Mouse (Mus musculus) kidney, postnatal 0 days (tissue): ENCODE measurements around the gene Etv6. TPM values are rescaled to one million over a fixed set of nuclear protein-coding genes. Genes with fewer than 3 reads are reported as not detected.
A peak's percentile ranks its signal among the peaks of the same experiment; 100 is the strongest.

Experiments used
- ATAC-seq: fragments of 200-750 bp; cut with Nextera tagmentation; replicated peaks from 2 replicates; pipeline ENCODE4 v1.8.0; 2017; ENCODE audit warnings: low read depth, moderate number of reproducible peaks, moderate TSS enrichment, moderate library complexity; ENCODE audit not compliant: low FRiP score
- DNase-seq: peaks from one replicate; pipeline ENCODE4 v3.0.0-alpha.2; 2016; ENCODE audit warnings: low spot score
- H3K27ac ChIP-seq: fragments of 300-500 bp; sonication (generic); 2 replicates; pipeline ENCODE4 v1.5.1; 2014; ENCODE audit warnings: mild to moderate bottlenecking
- H3K27me3 ChIP-seq: fragments of 300-500 bp; sonication (generic); 2 replicates; pipeline ENCODE4 v1.6.1; 2014; ENCODE audit warnings: low read length, mixed read lengths; ENCODE audit not compliant: insufficient read depth
- H3K36me3 ChIP-seq: fragments of 300-500 bp; sonication (generic); 2 replicates; pipeline ENCODE4 v1.6.1; 2014; ENCODE audit warnings: low read length, mixed read lengths; ENCODE audit not compliant: insufficient read depth
- H3K4me1 ChIP-seq: fragments of 300-500 bp; sonication (generic); replicated peaks from 2 replicates; pipeline ENCODE4 v1.6.1; 2014; ENCODE audit warnings: antibody characterized with exemption, low read length, mixed read lengths; ENCODE audit not compliant: insufficient read depth
- H3K4me2 ChIP-seq: fragments of 300-500 bp; sonication (generic); 2 replicates; pipeline ENCODE4 v1.6.1; 2014; ENCODE audit warnings: mild to moderate bottlenecking, low read length, moderate library complexity, mixed read lengths
- H3K4me3 ChIP-seq: fragments of 300-500 bp; sonication (generic); replicated peaks from 2 replicates; pipeline ENCODE4 v1.5.1; 2014; ENCODE audit warnings: low read depth, low read length
- H3K9ac ChIP-seq: fragments of 300-500 bp; sonication (generic); 2 replicates; pipeline ENCODE4 v1.6.1; 2014; ENCODE audit warnings: low read depth, low read length
- H3K9me3 ChIP-seq: fragments of 300-500 bp; sonication (generic); replicated peaks from 2 replicates; pipeline ENCODE4 v1.6.1; 2016; ENCODE audit warnings: low read length, inconsistent platforms, mixed read lengths
- CTCF ChIP-seq: IDR thresholded peaks from 2 replicates; pipeline ENCODE4 v1.5.1; 2016; ENCODE audit warnings: antibody characterized with exemption, low read depth, mild to moderate bottlenecking, moderate library complexity
- WGBS: fragments of 180-500 bp; shearing (Covaris S2); extraction: QIAGEN DNeasy Blood & Tissue Kit; methylation state at CpG from one replicate; pipeline ENCODE4 v1.1.7; 2014; 5-methylcytosine and 5-hydroxymethylcytosine counted together
- polyA plus RNA-seq: library from polyadenylated mRNA; unstranded; fragments of >200 nt; fragmentation: Nextera tagmentation; extraction: Ambion mirVana; gene quantifications from 2 replicates; pipeline ENCODE4 v1.2.1, GENCODE M21; 2015

The Etv6 gene
- polyA plus RNA-seq, 1 experiment from 2014 or later: 8.9 TPM

DNA sequence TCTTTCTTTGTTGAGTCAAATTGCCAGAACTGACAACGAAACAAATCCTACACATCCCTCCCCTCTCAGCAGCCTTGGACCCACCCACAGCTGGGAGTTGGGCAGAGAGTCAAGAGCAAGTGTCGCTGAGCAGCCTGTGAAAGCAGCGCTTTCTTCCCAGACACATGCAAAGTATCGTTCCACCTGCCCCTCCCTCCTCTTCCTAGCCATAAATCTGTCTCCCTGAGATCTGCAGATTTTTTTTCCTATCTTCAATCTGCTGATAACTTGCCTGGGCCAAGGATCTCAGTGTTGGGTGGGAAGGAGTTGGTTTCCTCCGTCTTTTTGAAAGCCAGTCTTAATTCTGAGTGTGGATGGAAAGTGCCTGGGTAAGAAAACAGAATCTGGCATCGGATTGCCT, 183.9 kb downstream of the Etv6 start:
- H3K4me2 ChIP-seq: peak overlapping the region; percentile 10; the same call in 1 of the 2 replicates
- peaks cover 16% of the 10 kb centered on the region for H3K4me1 ChIP-seq
- no peak for ATAC-seq
- H3K36me3 ChIP-seq: peaks cover 5% of the 10 kb centered on the region; the same call in 1 of the 2 replicates
- no peak overlapping the region for H3K4me3 ChIP-seq
- H3K9ac ChIP-seq: no peak overlapping the region
- TF ChIP-seq CTCF: no peak
- no peaks in the 10 kb centered on the region for H3K27me3 ChIP-seq
- WGBS: 11% methylated on average over 6 of the region's 6 CpGs
- peak overlapping the region; percentile 60 for H3K27ac ChIP-seq
- peak; percentile 58 for DNase-seq
- H3K9me3 ChIP-seq: no peaks in the 10 kb centered on the region

DNA sequence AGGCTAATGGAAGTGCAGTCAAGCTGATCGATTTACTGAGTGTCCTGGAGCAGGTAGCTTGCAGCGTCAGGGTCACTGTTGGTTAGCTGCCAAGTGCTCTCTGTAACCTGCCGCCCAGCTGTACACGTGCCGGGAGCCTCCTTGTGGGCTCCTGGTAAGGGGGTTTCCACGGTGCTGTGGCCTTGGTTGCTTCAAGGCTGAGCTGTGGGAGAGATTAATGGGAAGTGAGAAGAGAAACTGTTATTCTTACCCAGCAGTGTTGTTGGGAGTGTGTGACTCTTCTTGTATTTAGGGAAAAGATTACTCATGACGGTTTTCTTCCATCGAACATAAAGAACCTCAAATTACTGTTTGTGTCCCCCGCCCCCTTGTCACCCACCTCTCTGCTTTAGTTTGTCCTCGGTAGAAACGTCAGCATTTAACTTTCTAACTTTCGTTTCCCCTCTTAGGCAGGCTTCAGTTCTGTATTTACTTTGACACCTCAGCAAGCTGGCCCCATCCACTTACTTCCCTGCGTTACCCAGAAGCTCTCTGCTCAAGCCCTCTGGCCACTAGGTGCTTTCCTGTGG, 184.8 kb downstream of the Etv6 start:
- no peak; the same call in 1 of the 2 replicates for TF ChIP-seq CTCF
- 0 out of 2 replicates have a peak overlapping the region, but pooled peaks have one; percentile 13 for H3K9ac ChIP-seq
- no peak overlapping the region for H3K4me3 ChIP-seq
- ATAC-seq (peak; percentile 71), DNase-seq (peak; percentile 57)
- H3K27ac ChIP-seq: peak overlapping the region; percentile 60
- peak overlapping the region; percentile 25; the same call in 1 of the 2 replicates for H3K4me2 ChIP-seq
- H3K27me3 ChIP-seq: no peaks in the 10 kb centered on the region
- H3K4me1 ChIP-seq: peaks cover 16% of the 10 kb centered on the region
- 29% methylated on average over 13 of the region's 13 CpGs for WGBS
- H3K36me3 ChIP-seq: peaks cover 5% of the 10 kb centered on the region; the same call in 1 of the 2 replicates
- no peaks in the 10 kb centered on the region for H3K9me3 ChIP-seq

DNA sequence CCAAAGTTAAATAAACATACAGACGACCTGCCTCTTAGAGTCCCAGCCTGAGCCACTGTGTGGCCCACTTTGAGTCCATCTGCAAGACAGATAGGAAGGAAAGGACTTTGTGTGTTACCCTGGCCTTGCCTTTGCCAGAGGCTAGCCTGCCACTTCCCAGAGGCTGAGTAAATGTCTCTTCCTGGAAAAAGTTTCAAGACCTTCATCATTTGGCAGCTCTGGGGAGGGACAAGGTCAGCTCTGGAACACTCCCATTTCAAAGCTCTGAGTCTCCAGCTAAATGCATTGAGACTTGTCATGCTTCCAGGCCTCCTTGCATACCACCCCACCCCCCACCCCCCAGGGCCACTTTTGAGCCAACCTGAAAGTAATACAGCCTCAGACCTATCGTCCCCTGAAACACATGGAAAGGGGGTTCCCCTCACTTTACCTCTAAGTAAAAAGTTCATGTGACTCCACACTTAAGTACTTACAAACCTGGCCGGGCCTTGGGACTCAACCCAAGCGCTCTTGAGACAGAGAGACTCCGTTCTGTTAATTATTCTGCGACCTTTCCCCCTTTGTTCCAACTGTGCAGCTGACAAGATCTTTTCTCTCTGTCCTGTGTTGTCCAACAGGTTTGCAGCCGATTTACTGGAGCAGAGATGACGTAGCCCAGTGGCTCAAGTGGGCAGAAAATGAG, 186.9 kb downstream of the Etv6 start:
- Histone ChIP-seq H3K36me3 (no peaks in the 10 kb centered on the region), H3K9me3 (no peaks in the 10 kb centered on the region), H3K4me2 (no peak overlapping the region), H3K27me3 (no peaks in the 10 kb centered on the region), H3K4me1 (peaks cover 16% of the 10 kb centered on the region), H3K9ac (no peak overlapping the region), H3K27ac (peak overlapping the region; percentile 54; the same call in 1 of the 2 replicates), H3K4me3 (no peak overlapping the region)
- no peak for TF ChIP-seq CTCF
- DNase-seq (peak; percentile 53), ATAC-seq (peak; percentile 65)
- 59% methylated on average over 8 of the region's 8 CpGs for WGBS

DNA sequence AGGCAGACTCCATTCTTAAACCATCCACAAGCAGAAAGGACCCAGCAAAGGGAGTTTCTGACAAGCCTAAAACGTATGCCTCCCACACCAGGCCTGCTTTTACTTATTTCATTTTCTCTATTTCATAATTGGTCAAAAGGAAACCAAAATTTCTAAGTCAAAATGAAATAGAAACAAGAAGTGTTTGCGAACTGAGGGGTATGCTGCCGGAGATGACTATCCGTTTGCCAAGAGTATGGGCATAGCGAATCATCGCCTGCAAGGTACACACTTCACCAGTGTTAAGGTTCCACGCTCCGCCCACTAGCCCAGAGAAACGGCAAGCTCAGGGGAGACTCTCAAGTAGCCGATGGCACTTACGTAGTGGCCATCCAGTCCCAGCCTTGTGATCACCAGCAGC, 190.1 kb downstream of the Etv6 start:
- H3K9ac ChIP-seq: no peak overlapping the region
- no peak for TF ChIP-seq CTCF
- ATAC-seq: no peak

DNA sequence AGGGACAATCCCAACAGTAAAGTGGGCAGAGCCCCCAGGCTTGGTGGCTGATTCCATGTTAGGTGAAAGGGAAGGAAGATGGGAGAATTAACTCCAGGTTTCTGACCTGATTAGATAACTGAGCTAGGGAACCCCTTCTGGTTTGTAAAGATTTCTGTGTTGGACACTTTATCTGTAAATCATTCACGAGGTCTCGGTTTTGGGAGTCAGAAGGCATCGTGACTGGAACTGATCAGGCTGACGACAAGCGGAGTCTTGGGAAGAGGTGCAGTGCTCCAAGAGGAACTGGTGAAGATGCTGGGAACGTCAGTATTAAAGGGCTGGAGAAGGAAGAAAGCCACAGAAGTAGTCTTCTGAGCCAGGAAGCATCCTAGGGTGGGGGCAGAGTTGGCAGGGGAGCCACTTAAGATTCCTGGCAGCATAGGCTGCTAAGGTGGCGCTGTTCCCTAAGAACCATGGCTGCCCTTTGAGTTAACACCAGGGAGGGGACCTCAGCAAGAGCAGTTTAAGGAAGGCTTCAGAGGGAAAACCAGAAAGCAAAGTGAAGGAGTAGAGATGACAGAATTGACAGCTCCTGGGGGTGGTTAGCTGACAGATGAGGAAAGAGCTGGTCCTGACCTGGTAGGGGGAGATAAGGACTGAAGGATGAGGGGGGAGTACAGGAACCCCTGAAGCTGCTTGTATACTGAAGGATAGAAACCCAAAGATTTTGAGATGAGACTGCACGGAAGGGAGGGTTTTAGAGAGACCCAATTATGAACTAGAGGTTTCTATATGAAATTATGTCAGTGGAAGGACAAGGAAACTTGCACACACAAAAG, 191.1 kb downstream of the Etv6 start:
- no peaks in the 10 kb centered on the region for H3K9me3 ChIP-seq
- H3K9ac ChIP-seq: no peak overlapping the region
- no peaks in the 10 kb centered on the region for H3K27me3 ChIP-seq
- no peak; the same call in 1 of the 2 replicates for TF ChIP-seq CTCF
- H3K36me3 ChIP-seq: no peaks in the 10 kb centered on the region
- WGBS: 81% methylated on average over 8 of the region's 8 CpGs
- no peak overlapping the region for H3K4me2 ChIP-seq
- ATAC-seq: no peak
- H3K4me3 ChIP-seq: no peak overlapping the region
- DNase-seq: no peak
- H3K27ac ChIP-seq: no peak overlapping the region
- H3K4me1 ChIP-seq: no peaks in the 10 kb centered on the region

More for the DNA sequence above, 190.1 kb downstream of the Etv6 start:
- Histone ChIP-seq H3K9me3 (no peaks in the 10 kb centered on the region), H3K27me3 (no peaks in the 10 kb centered on the region), H3K4me1 (peaks cover 1% of the 10 kb centered on the region; the same call in 1 of the 2 replicates), H3K36me3 (no peaks in the 10 kb centered on the region), H3K4me3 (no peak overlapping the region), H3K4me2 (no peak overlapping the region), H3K27ac (no peak overlapping the region)
- 89% methylated on average over 11 of the region's 11 CpGs for WGBS
- no peak for DNase-seq

DNA sequence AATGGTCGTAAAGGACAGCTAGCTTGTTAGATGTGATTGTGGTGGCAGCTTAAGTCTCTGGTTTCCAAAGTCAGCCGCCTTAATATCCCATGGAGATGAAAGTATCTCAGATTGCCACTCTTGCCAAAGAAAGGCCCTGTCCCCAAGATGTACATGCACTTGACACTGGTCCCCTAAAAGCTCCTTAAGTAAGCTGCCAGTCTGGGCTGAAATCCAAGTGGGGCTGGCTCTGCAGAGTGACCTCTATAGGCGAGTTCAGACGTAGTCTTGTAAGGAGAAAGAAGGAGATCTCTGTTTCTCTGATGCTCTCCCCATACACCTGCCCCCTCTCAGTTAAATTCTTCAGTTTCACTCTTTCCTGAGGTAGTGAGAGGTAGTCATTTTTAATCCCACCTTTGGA, 200.8 kb downstream of the Etv6 start:
- H3K9ac ChIP-seq: no peak overlapping the region
- no peak for DNase-seq

More for the DNA sequence above, 200.8 kb downstream of the Etv6 start:
- ATAC-seq: no peak
- H3K27me3 ChIP-seq: no peaks in the 10 kb centered on the region
- no peaks in the 10 kb centered on the region for H3K9me3 ChIP-seq
- H3K4me3 ChIP-seq: no peak overlapping the region
- no peak; the same call in 1 of the 2 replicates for TF ChIP-seq CTCF
- H3K27ac ChIP-seq: no peak overlapping the region
- no peaks in the 10 kb centered on the region for H3K4me1 ChIP-seq
- no peak overlapping the region for H3K4me2 ChIP-seq
- 0 out of 2 replicates have a peak, but pooled peaks cover 11% of the 10 kb centered on the region for H3K36me3 ChIP-seq
- WGBS: 77% methylated on average over 4 of the region's 4 CpGs
